Mouse (Mus musculus): ENCODE results near the gene Bcl7b. TPM values are rescaled to one million over a fixed set of nuclear protein-coding genes. Genes with fewer than 3 reads are reported as not detected.
"Not testable (repeated sequence)": the region's sequence is repeated elsewhere in the genome, so short reads cannot be mapped to it uniquely, and the experiment has no call there.

The Bcl7b gene
- total RNA-seq, 2 experiments from 2014 or later: 47.0 to 47.8 TPM

- DNase-seq: no peak
Observed at GRCm38 (mm10) chr5:135216871-135217270, 48.8 kb downstream of the Bcl7b start.

GRCm38 (mm10) chr5:135220941-135221340, 52.9 kb downstream of the Bcl7b start:
- DNase-seq: no peak

GRCm38 (mm10) chr5:135222066-135222465, 54.0 kb downstream of the Bcl7b start:
- no peak for DNase-seq

- no peak for DNase-seq
Observed at GRCm38 (mm10) chr5:135224169-135224568, 56.1 kb downstream of the Bcl7b start.

GRCm38 (mm10) chr5:135225879-135226278, 57.8 kb downstream of the Bcl7b start:
- DNase-seq: not testable (repeated sequence)

- no peak for DNase-seq
Observed at GRCm38 (mm10) chr5:135230186-135230585, 62.1 kb downstream of the Bcl7b start.

Small RNA genes within 50 kb of the gene (microRNA-seq; reads per million reads assigned to microRNA genes)
- gene Gm25315: 0 reads per million in 2 experiments

Other genes starting within 250 kb of the Bcl7b start
- 1 to 10 TPM; 5.7 to 7.2 TPM for gene Mettl27, start 235.9 kb upstream of the Bcl7b start, total RNA-seq (2021)
- under 1 TPM in 1 of 2 experiments, not detected in 1; 0.62 TPM for gene Cldn4, start 221.3 kb upstream of the Bcl7b start, total RNA-seq (2021)
- gene Cldn3, start 182.1 kb upstream of the Bcl7b start, total RNA-seq (2021): 1 to 10 TPM in 1 of 2 experiments, under 1 TPM in 1; 0.20 to 1.8 TPM
- gene Abhd11, start 159.1 kb upstream of the Bcl7b start, total RNA-seq (2021): 10 to 100 TPM; 67.1 to 69.4 TPM
- gene Stx1a, start 144.8 kb upstream of the Bcl7b start, total RNA-seq (2021): 1 to 10 TPM; 1.0 to 1.5 TPM
- gene Dnajc30, start 104.1 kb upstream of the Bcl7b start, total RNA-seq (2021): 10 to 100 TPM; 38.4 to 44.3 TPM
- gene Bud23, start 103.3 kb upstream of the Bcl7b start, total RNA-seq (2021): 10 to 100 TPM; 22.5 to 25.0 TPM
- under 1 TPM; 0.17 to 0.36 TPM for gene Vps37d, start 90.0 kb upstream of the Bcl7b start, total RNA-seq (2021)
- gene Mlxipl, start 78.4 kb upstream of the Bcl7b start, total RNA-seq (2021): 10 to 100 TPM; 14.1 to 26.6 TPM
- gene Tbl2, start 18.6 kb upstream of the Bcl7b start, total RNA-seq (2021): 10 to 100 TPM in 1 of 2 experiments, 1 to 10 TPM in 1; 9.5 to 11.3 TPM
- gene Baz1b, start 19.0 kb downstream of the Bcl7b start, total RNA-seq (2021): 10 to 100 TPM; 39.2 to 43.7 TPM
- 1 to 10 TPM; 1.6 to 2.2 TPM for gene Fzd9, start 82.9 kb downstream of the Bcl7b start, total RNA-seq (2021)
- under 1 TPM; 0.36 to 0.57 TPM for gene Fkbp6, start 181.8 kb downstream of the Bcl7b start, total RNA-seq (2021)
- under 1 TPM in 1 of 2 experiments, not detected in 1; 0.40 TPM for gene Trim50, start 185.0 kb downstream of the Bcl7b start, total RNA-seq (2021)
- 10 to 100 TPM; 17.1 TPM for gene Nsun5, start 201.7 kb downstream of the Bcl7b start, total RNA-seq (2021)
- gene Pom121, start 226.3 kb downstream of the Bcl7b start, total RNA-seq (2021): 10 to 100 TPM; 11.4 to 12.4 TPM

Measured in heart, adult 18-20 months (tissue).